Mouse (Mus musculus): Measurements from ENCODE around the gene Olfr223. TPM values are rescaled to one million over a fixed set of nuclear protein-coding genes. Genes with fewer than 3 reads are reported as not detected.
"Not testable (repeated sequence)": the region's sequence is repeated elsewhere in the genome, so short reads cannot be mapped to it uniquely, and the experiment has no call there.

Gene Olfr223
- polyA plus RNA-seq, 1 experiment = not detected

DNA sequence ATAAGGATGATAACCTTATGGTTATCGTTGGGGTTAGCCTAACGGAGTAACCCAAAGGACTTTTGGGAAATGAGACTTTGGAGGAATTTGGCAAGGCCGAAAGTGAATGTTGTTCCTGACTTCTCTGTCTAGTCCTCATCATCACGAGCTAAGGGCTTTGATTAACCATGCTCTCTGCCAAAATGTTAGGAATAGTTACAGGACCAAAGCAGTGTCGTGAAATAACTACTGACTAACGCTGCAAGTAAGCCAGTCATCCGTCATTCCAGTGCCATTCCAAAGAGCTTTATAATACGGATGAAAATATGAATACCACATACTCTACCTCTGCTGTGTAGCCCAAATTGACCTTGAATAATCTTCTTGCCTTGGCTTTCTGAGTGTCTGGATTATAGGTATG, 3.9 kb upstream of the Olfr223 start:
- DNase-seq (ENCODE audit: low spot score) = no peak

DNA sequence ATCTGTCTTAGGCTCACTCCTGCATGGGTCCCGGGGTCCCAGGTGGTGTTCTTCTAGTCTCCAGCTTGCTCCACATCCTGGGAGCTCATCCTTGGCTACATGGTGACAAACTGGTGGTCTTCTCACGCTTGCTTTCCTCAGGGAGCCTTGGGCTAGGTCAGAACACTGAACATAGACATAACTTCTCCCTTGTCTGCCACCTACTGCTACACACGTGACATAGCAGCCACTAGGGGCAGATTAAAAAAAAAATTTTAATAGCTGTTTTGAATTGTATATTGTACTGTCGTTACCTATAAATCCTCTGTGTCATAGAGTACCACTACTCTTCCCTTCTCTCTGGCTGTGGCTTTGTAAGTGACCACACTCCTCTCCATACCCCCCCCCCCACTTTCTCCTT, 3.0 kb upstream of the Olfr223 start:
- no peak for DNase-seq (ENCODE audit: low spot score)

DNA sequence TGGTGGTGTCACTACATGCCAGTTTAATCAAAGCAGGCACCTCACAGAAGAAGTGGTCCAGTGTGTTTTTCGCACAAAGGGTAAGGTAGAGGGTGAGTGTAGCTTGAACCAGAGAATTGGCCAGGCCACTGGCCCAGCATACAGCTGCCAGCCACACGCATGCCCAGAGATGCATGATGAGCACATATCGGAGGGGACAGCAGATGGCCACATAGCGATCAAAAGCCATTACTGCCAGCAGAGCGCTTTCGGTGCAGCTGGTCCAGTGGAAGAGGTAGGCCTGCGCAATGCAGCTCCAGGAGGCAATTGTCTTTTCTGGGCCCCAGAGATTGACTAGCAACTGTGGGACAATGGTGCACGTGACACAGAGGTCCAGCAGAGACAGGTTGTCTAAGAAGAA, 3.6 kb downstream of the Olfr223 start:
- DNase-seq (ENCODE audit: low spot score) = no peak

DNA sequence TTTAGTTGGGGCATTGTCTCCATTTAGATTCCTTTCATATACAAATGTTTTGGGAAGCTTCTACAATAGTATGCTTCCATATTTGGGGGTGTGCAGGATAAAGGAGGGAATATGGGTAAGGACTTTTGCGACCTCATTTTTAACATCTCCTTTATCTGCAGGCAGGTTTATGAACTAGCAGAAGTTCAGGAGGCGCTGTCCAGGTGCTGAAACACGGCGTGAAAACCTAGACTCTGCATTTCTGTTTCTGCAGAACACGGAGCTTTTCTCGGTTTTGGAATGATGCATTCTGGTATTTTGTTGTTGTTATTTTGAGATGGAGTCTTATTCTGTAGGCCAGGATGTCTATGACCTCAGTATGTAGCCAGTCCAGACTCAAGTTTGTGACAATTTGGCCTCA, 8.6 kb downstream of the Olfr223 start:
- no peak for DNase-seq (ENCODE audit: low spot score)

DNA sequence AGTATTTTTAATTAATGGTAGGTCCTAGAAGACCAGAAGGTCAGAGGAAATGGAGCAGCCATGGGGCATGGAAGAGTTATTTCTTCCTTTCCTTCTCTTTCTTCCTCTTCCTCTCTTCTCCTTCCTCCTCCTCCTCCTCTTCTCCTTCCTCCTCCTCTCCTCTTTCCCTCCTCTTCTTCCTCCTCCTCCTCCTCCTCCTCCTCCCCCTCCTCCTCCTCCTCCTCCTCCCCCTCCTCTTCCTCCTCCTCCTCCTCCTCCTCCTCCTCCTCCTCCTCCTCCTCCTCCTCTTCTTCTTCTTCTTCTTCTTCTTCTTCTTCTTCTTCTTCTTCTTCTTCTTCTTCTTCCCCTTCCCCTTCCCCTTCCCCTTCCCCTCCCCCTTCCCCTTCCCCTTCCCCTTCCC, 17.0 kb downstream of the Olfr223 start, which contains the start of gene Olfr222:
Gene Olfr222, minus strand, starts transcription at position 101 of the 400 bp plus-strand sequence.
- not testable (repeated sequence) for DNase-seq (ENCODE audit: low spot score)

DNA sequence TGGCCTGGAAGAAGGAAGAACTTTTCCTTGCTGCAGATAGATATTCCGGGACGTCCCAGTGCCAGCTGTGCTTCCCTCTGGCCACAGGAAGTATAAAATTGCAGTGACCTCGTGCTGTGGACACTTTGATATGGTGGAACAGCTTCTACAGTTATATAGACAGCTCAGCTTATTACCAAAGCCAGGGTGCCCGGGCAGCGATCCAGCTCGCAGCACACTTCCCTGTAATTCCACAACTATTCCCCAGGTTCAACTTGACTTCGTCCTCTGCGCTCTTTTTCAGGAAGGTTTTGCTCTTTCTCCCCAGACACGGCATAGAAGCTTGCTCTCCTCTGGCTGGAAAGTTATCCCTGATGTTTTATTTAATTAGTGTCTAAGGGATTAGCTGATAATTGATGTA, 17.4 kb downstream of the Olfr223 start:
- DNase-seq (ENCODE audit: low spot score) = no peak

DNA sequence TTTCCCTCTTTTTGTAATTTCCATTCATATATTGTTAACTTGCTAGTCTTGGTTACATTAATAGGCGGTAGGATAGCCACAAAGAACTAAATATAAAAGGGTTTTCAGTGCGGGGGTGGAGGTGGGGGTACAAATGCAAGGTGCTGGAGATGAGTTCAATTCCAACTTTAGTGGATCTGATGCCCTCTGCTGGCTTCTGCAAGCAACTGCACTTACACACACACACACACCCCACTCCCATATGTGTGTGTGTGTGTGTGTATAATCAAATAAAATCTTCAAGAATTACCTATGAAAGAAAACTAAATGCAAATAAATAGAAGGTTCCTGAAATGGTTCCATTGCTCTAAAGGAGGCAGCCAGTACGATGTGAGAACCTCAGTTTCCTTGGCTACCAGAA, 23.8 kb downstream of the Olfr223 start:
- DNase-seq (ENCODE audit: low spot score) = no peak

DNA sequence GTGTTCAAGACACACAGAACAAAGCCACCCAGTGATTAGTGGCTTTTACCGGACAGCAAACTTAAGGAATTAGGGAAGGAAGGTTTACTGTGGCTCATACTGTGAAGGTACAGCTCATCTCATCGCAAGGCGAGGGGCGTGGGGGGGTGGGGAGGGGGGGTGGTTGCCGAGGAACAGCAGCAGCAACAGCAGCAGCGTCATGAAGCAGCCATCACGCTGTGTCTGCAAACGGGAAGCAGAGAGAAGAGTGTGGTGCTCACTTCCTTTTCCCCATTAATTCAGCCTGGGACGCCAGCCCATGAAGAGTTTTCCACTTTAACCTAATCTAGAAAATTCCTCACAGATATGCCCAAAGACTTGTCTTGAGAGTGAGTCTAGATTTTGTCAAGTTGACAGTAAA, 30.3 kb downstream of the Olfr223 start:
- no peak for DNase-seq (ENCODE audit: low spot score)

DNA sequence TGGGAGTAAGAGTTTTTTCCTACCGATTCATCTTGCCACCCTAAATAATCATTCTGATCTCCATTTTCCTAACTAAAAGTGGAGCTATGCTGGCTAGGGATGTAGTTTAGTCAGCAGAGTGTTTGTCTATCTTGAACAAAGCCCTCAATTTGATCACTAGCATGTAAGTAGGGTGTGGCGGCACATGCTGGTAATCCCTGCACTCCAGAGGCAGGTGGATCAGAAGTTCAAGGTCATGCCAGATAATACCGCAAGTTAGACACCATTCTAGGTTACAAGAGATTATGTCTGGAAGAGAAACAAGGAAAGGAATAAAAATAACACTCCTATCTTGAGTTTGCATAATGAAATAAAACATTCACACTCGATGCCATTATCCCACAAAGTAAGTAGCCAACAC, 30.8 kb downstream of the Olfr223 start:
- no peak for DNase-seq (ENCODE audit: low spot score)

DNA sequence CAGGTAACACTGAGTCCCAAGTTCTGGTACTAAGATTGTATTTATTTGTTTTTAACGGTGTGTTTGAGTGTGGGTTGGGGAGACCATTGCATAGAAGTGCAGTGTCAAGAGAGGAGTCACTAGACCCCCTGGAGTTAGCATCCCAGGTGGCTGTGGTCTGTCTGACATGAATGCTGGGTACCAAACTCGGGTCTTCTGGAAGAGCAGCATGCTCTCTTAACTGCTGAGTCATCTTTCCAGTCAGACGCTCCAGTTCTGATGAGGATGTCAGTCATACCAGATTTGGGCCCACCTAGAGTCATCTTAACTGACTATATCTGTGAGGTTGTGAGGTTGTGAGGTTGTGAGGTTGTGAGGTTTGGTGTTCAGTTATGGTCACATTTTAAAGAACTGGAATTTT, 32.2 kb downstream of the Olfr223 start:
- no peak for DNase-seq (ENCODE audit: low spot score)

DNA sequence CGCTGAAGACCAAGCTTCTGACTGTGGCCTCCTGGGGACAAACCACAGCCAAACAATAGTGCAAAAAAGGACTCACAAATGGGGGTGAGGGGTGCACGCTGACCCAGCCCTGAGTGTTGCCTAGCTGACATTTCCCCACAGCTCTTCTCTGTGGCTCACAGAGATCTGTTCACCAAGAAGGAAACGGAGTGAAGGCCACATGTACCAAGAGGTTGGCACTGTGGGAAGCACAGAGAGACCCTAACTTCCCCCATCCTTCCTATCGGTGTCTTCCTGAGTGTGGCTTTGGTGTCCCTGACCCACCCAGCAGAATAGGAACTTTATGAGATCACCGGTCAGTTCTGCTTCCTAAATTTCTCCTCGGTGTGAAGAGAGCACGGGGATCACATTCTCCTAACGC, 38.6 kb downstream of the Olfr223 start:
- DNase-seq (ENCODE audit: low spot score) = no peak

DNA sequence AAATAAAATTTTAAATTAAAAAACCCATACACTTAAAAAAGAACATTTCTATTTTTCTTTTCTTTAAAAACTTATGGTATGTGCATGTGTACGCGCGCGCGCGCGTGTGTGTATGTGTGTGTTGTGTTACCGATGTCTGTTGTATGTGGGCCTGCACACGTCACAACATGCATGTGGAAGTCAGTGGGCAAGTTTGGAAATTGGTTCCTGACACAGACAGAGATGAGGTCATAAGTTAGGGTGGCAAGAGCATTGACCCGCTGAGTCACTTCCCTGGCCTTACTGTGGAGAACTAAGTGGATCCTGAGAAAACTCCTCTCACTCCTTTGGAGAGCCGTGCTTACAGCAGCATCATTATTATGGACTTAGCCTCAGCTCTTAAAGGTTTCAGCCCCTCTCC, 39.0 kb downstream of the Olfr223 start:
- no peak for DNase-seq (ENCODE audit: low spot score)

DNA sequence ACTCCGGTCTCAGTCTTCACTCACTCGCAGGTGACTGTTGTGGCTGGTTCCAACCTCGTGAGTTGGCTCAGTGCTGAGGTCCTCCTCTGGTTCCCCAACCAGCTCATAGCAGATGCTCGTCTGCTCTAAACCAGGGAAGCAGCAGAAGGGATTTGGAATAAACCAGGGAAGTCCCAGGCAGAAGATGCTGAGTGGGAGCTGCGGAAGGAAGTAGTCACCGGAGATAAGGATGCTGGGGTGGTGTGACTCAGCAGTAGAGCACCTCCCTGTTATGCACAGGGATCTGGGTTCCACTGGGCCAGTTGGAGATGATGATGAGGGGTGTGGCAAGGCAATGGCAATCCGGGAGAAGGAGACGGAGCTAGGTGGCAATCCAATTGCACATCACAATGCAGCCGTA, 49.1 kb downstream of the Olfr223 start:
- DNase-seq (ENCODE audit: low spot score) = no peak

DNA sequence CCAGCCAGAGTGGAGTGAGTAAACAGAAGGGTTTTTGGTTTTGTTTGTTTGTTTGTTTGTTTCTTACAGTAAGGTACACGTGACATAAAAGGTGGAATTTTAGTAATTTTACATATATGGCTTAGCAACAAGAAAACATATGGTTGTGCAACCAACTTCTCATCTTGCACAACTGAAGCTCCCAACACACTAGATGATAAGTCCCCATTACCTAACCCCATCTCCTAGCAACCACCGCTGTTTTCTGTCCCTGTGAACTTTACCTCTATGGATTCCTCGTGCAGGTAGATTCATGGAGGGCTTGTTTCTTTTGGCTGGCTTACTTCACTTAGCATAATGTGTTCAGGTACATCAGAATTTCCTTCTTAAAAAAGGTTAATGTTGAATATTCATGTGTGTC, 49.7 kb downstream of the Olfr223 start:
- no peak for DNase-seq (ENCODE audit: low spot score)

DNA sequence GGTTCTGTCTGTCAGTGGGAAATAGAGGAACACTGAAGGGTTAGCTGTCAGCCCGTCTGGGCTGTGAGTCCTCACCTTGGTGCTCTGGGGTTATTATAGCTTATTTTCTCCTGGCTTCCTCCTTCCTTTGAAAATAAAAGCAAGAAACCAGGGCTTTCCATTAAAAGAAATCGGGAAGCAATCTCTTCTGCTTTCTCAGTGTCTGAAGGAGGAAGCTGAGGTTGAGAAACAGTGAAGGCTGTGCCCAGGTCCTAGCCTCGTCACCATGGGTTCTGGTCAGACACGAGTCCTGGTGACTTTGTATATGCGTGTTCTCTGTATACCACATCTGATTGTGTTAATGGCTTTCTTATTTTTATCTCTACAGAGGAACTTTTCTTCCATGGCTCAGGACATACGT, 50.6 kb downstream of the Olfr223 start:
- DNase-seq (ENCODE audit: low spot score) = no peak

DNA sequence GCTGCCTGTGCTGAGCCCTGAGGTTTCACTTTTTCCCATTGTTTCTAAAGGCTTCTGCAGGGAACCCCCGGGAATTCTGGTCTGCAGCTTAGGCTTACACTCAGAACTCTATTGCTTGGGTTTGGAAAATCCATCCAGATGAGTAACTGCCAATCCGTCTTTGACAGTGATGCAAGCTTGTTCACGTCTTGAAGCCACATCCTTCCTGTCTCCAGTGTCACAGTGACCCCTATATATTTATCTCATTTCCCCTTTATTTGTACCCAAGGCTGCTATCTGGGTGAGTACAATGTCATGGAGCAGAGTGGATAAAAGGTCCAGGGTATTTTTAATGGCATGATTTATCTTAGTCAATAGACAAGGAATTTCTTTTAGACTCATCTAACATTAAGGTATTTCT, 51.8 kb downstream of the Olfr223 start, which contains the start of gene Nlrp3:
Gene Nlrp3, plus strand, starts transcription at position 245 of the 400 bp plus-strand sequence.
- no peak for DNase-seq (ENCODE audit: low spot score)

DNA sequence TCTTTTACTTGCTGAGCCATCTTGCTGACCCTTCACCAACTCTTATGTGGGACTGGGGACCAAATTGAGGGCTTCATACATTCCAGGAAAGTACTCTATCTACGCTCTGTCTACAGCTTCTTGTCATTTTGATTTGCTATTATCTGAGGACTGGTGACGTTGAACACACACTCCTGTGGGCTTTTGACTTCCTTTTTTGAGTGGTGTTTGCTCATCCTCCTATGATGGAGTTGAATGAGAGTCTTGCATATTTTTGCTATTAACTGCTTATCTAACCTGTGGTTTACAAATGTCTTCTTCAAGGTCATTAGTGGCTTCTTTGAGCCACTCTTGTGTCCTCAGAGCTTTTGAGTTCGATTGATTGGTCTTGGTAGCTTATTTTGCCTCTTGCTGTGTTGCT, 53.0 kb downstream of the Olfr223 start:
- no peak for DNase-seq (ENCODE audit: low spot score)

Other genes with a start within 250 kb of the Olfr223 start
- 0.06 and 0.24 TPM in 2 replicates for gene Prss38, start 217.6 kb downstream of the Olfr223 start, polyA plus RNA-seq (2012; rRNA removed)
- 5.3 and 5.9 TPM in 2 replicates for gene Jmjd4, start 143.2 kb downstream of the Olfr223 start, polyA plus RNA-seq (2012; rRNA removed)
- 61.7 and 66.2 TPM in 2 replicates for gene Snap47, start 142.1 kb downstream of the Olfr223 start, polyA plus RNA-seq (2012; rRNA removed)
- gene Zfp867, start 120.8 kb downstream of the Olfr223 start, polyA plus RNA-seq (2012; rRNA removed) = 5.6 and 6.2 TPM in 2 replicates
- 8.3 and 13.8 TPM in 2 replicates for gene Zkscan17, start 66.5 kb downstream of the Olfr223 start, polyA plus RNA-seq (2012; rRNA removed)
- 0.70 and 0.75 TPM in 2 replicates for gene Nlrp3, start 51.7 kb downstream of the Olfr223 start, polyA plus RNA-seq (2012; rRNA removed)
- gene Olfr222, start 17.1 kb downstream of the Olfr223 start, polyA plus RNA-seq (2012; rRNA removed) = not detected in 2 replicates
- 136 and 151 TPM in 2 replicates for gene Mprip, start 68.0 kb upstream of the Olfr223 start, polyA plus RNA-seq (2012; rRNA removed)
- 1.2 and 1.5 TPM in 2 replicates for gene Pld6, start 194.4 kb upstream of the Olfr223 start, polyA plus RNA-seq (2012; rRNA removed)
- gene Flcn, start 216.7 kb upstream of the Olfr223 start, polyA plus RNA-seq (2012; rRNA removed) = 42.6 and 48.8 TPM in 2 replicates
- gene Nt5m, start 246.2 kb upstream of the Olfr223 start, polyA plus RNA-seq (2012; rRNA removed) = 18.4 and 21.0 TPM in 2 replicates
- gene Cops3, start 246.5 kb upstream of the Olfr223 start, polyA plus RNA-seq (2012; rRNA removed) = 36.1 and 44.7 TPM in 2 replicates